Comparison of ENCODE assay signal across 14 mouse cellular contexts in genomic region chr4:22066785-22067433, GRCm38 (mm10).
DNase-seq lines count a peak whose midpoint lies in the region; ATAC-seq and TF ChIP-seq lines count a peak whose summit lies in the region.
"Had no signal": no experiment of that assay in that cellular context is flagged by ENCODE, and none has a peak within 500 bp of the region (broad histone marks: within the 10 kb centered on the region; RNA-seq: fewer than 3 reads in every experiment).

No protein-coding gene starts in this region.

- H3K4me2 ChIP-seq in embryonic facial prominence, embryonic 13.5 days = no peak overlapping the region
- no peak overlapping the region for H3K4me2 ChIP-seq in midbrain, postnatal 0 days (ENCODE audit: low read depth, low read length, poor library complexity, severe bottlenecking)
- H3K4me2 ChIP-seq: embryonic facial prominence, embryonic 15.5 days had no signal

- no peak for TF ChIP-seq CTCF in midbrain, postnatal 0 days (IDR thresholded peaks at IDR 0.05)

- peak; percentile 71; the same call in 1 of the 2 replicates for ATAC-seq in embryonic facial prominence, embryonic 13.5 days (ENCODE audit: insufficient number of reproducible peaks, insufficient read depth, low FRiP score, low TSS enrichment, low read depth)
- peak; percentile 60; the same call in 1 of the 2 replicates for ATAC-seq in midbrain, postnatal 0 days (ENCODE audit: low FRiP score)

- peaks cover 13% of the 10 kb centered on the region for H3K4me1 ChIP-seq in embryonic facial prominence, embryonic 13.5 days
- peaks cover 10% of the 10 kb centered on the region; the same call in 1 of the 2 replicates for H3K4me1 ChIP-seq in embryonic facial prominence, embryonic 10.5 days
- 0 out of 2 replicates have a peak, but pooled peaks cover 5% of the 10 kb centered on the region for H3K4me1 ChIP-seq in midbrain, postnatal 0 days (ENCODE audit: insufficient read depth, low read length)

- no peaks in the 10 kb centered on the region for H3K27me3 ChIP-seq in embryonic facial prominence, embryonic 13.5 days
- H3K27me3 ChIP-seq in embryonic facial prominence, embryonic 10.5 days (replicated peaks; ENCODE audit: low read depth, poor library complexity, severe bottlenecking) = no peaks in the 10 kb centered on the region
- no peaks in the 10 kb centered on the region for H3K27me3 ChIP-seq in midbrain, postnatal 0 days (ENCODE audit: insufficient read depth, low read length)
- H3K27me3 ChIP-seq: embryonic facial prominence, embryonic 15.5 days had no signal

- H3K9me3 ChIP-seq in embryonic facial prominence, embryonic 13.5 days = no peaks in the 10 kb centered on the region
- H3K9me3 ChIP-seq in embryonic facial prominence, embryonic 10.5 days = no peaks in the 10 kb centered on the region
- H3K9me3 ChIP-seq in midbrain, postnatal 0 days (ENCODE audit: low read length) = no peaks in the 10 kb centered on the region
- H3K9me3 ChIP-seq: embryonic facial prominence, embryonic 15.5 days; G1E had no signal

- no peak overlapping the region for H3K9ac ChIP-seq in embryonic facial prominence, embryonic 13.5 days
- H3K9ac ChIP-seq in midbrain, postnatal 0 days (replicated peaks; ENCODE audit: low read length, poor library complexity, severe bottlenecking) = no peak overlapping the region
- H3K9ac ChIP-seq: embryonic facial prominence, embryonic 15.5 days had no signal

- WGBS in embryonic facial prominence, embryonic 13.5 days = 21% methylated on average over 5 of the region's 5 CpGs
- 38% methylated on average over 5 of the region's 5 CpGs for WGBS in embryonic facial prominence, embryonic 10.5 days
- 16% methylated on average over 5 of the region's 5 CpGs for WGBS in midbrain, postnatal 0 days

- DNase-seq in embryonic facial prominence, embryonic 10.5 days (ENCODE audit: low spot score) = no peak
- peak; percentile 13 to 14 for DNase-seq in right cerebral cortex, adult 2 months (ENCODE audit: low spot score in 2 of 2)
- DNase-seq in right cerebral cortex, postnatal 36 days (ENCODE audit: low spot score in 2 of 2) = no peak
- peak; percentile 59 to 82 for DNase-seq in layer of hippocampus, adult 18-20 months (ENCODE audit: low spot score in 2 of 2)
- DNase-seq in midbrain, postnatal 0 days (ENCODE audit: low spot score) = peak; percentile 75
- DNase-seq in cerebellum, adult 11 months = no peak
- no peak for DNase-seq in adrenal gland, postnatal 36 days
- DNase-seq: cerebellum, adult 2 months; kidney, postnatal 4 days; liver had no signal

- no peak overlapping the region for H3K4me3 ChIP-seq in embryonic facial prominence, embryonic 13.5 days
- no peak overlapping the region for H3K4me3 ChIP-seq in embryonic facial prominence, embryonic 10.5 days
- no peak overlapping the region for H3K4me3 ChIP-seq in midbrain, postnatal 0 days (ENCODE audit: low read depth, low read length)
- H3K4me3 ChIP-seq: embryonic facial prominence, embryonic 15.5 days had no signal

- H3K36me3 ChIP-seq in embryonic facial prominence, embryonic 13.5 days = no peaks in the 10 kb centered on the region
- no peaks in the 10 kb centered on the region for H3K36me3 ChIP-seq in embryonic facial prominence, embryonic 10.5 days (replicated peaks)
- H3K36me3 ChIP-seq in midbrain, postnatal 0 days (ENCODE audit: insufficient read depth, low read length) = no peaks in the 10 kb centered on the region
- H3K36me3 ChIP-seq: embryonic facial prominence, embryonic 15.5 days; G1E had no signal

- no peak overlapping the region for H3K27ac ChIP-seq in embryonic facial prominence, embryonic 13.5 days
- H3K27ac ChIP-seq in embryonic facial prominence, embryonic 10.5 days (replicated peaks) = no peak overlapping the region
- no peak overlapping the region for H3K27ac ChIP-seq in midbrain, postnatal 0 days (ENCODE audit: low read depth, low read length)
- H3K27ac ChIP-seq: embryonic facial prominence, embryonic 15.5 days; macrophage had no signal

Comparison
In these comparisons a context has a peak if more than half of its experiments do, and no peak if none do; other contexts are left out.
1. DNase-seq: peak in right cerebral cortex, adult 2 months (2 of 2), layer of hippocampus, adult 18-20 months (2 of 2) and midbrain, postnatal 0 days (single experiment); none in embryonic facial prominence, embryonic 10.5 days (single experiment), right cerebral cortex, postnatal 36 days (0 of 2), cerebellum, adult 11 months (single experiment) and adrenal gland, postnatal 36 days (0 of 2).